Mouse (Mus musculus): ENCODE measurements around the gene Clec4a4.
"Not testable (repeated sequence)": the region's sequence is repeated elsewhere in the genome, so short reads cannot be mapped to it uniquely, and the experiment has no call there.

Gene Clec4a4

GRCm38 (mm10) chr6:122989876-122990437 lies at the start of gene Clec4a4:
Gene Clec4a4 (plus strand): TSS chr6:122990367.
- peak in 1 of 2 experiments; percentile 8 for DNase-seq (ENCODE audit: low spot score in 2 of 2)

GRCm38 (mm10) chr6:122946760-122947159 lies 43.4 kb upstream of the Clec4a4 start:
- no peak for DNase-seq (ENCODE audit: low spot score in 2 of 2)

GRCm38 (mm10) chr6:122952401-122952800 lies 37.8 kb upstream of the Clec4a4 start, which contains the start of gene Clec4a3:
Gene Clec4a3 (plus strand): TSS chr6:122952515.
- DNase-seq (ENCODE audit: low spot score in 2 of 2): peak in 1 of 2 experiments; percentile 45

- no peak for DNase-seq (ENCODE audit: low spot score in 2 of 2)
These were observed 25.6 kb upstream of the Clec4a4 start for GRCm38 (mm10) chr6:122964562-122964961.

GRCm38 (mm10) chr6:122969048-122969447 lies 21.1 kb upstream of the Clec4a4 start:
- DNase-seq (ENCODE audit: low spot score in 2 of 2): no peak

GRCm38 (mm10) chr6:123004696-123005095 lies 14.5 kb downstream of the Clec4a4 start:
- not testable (repeated sequence) for DNase-seq (ENCODE audit: low spot score in 2 of 2)

GRCm38 (mm10) chr6:123005591-123005990 lies 15.4 kb downstream of the Clec4a4 start:
- DNase-seq (ENCODE audit: low spot score in 2 of 2): no peak

GRCm38 (mm10) chr6:123049742-123050372 lies 59.7 kb downstream of the Clec4a4 start, which contains the start of gene Clec4b1:
Gene Clec4b1 (plus strand): TSS chr6:123049962.
- no peak for DNase-seq (ENCODE audit: low spot score in 2 of 2)

Data from natural killer cell, adult 2 months (primary cell).